Mouse (Mus musculus) erythroblast, adult 5-6 weeks (primary cell): Measurements from ENCODE around the gene Camk2d. TPM values are rescaled to one million over a fixed set of nuclear protein-coding genes. Genes with fewer than 3 reads are reported as not detected.

Source experiments
- ATAC-seq: replicated peaks from 2 replicates; pipeline ENCODE4 v1.8.0; 2016; ENCODE audit warnings: moderate number of reproducible peaks, mild to moderate bottlenecking, moderate TSS enrichment, inconsistent platforms; ENCODE audit not compliant: poor library complexity, low FRiP score, severe bottlenecking
- total RNA-seq, 2 experiments: library from RNA; stranded (forward) in 1 of 2; stranded (reverse) in 1 of 2; fragments of 150-400 nt in 1 of 2; fragments of 200-764, 138-1000 nt in 1 of 2; gene quantifications; 2 replicates each; pipeline versions ENCODE4 v1.2.3 to v1.2.4; 2015 to 2017; ENCODE audit warnings: low replicate concordance in 2 of 2

Camk2d gene
- total RNA-seq, 2 experiments from 2014 or later, result 1.9 to 11.7 TPM

- ATAC-seq, result no peak
These were observed 134.3 kb downstream of the Camk2d start for GRCm38 (mm10) chr3:126730411-126730810.

DNA sequence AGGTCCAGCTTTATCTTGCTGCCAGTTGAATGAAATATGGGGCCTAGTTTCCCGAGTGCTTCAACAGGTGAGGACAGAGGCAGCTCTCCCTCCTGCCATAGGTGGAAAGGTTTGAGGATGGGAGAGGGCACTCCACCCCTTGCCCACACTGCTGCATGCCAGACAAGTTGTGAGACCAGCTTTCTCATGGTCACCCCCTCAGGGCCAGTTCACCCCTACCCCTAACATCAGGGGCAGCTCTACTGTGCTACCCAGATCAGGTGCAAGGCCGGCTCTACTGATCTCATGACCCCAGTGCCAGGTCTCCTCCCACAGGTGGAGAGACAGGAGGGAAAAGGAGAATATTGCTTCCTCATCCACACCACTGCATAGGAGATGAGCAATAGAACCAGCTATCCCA is 136.2 kb downstream of the Camk2d start:
- ATAC-seq, result no peak

GRCm38 (mm10) chr3:126734533-126734932 is 138.4 kb downstream of the Camk2d start:
- ATAC-seq, result no peak

- no peak for ATAC-seq
These were observed 139.1 kb downstream of the Camk2d start for GRCm38 (mm10) chr3:126735211-126735610.

GRCm38 (mm10) chr3:126737128-126737527 is 141.0 kb downstream of the Camk2d start:
- no peak for ATAC-seq

DNA sequence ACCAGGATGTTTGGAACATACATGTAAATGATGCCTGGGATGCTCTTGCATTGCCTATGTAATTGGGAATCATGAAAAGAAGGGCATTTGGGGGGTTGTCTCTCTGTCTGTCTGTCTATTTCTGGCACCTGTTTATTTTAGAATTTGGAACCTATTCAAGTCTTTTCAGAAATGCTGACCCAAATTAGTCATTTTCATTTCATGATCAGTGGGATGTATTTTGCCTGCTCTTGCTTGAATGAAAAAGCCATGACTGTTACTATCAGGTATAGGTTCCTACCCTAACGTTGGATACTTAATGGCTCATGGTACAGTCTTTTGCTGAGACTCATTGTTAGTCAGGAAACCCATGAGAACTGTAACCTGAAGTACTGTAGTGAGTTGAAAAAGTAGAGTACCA is 144.0 kb downstream of the Camk2d start:
- ATAC-seq, result no peak

GRCm38 (mm10) chr3:126744432-126745133 is 148.5 kb downstream of the Camk2d start:
- no peak for ATAC-seq

DNA sequence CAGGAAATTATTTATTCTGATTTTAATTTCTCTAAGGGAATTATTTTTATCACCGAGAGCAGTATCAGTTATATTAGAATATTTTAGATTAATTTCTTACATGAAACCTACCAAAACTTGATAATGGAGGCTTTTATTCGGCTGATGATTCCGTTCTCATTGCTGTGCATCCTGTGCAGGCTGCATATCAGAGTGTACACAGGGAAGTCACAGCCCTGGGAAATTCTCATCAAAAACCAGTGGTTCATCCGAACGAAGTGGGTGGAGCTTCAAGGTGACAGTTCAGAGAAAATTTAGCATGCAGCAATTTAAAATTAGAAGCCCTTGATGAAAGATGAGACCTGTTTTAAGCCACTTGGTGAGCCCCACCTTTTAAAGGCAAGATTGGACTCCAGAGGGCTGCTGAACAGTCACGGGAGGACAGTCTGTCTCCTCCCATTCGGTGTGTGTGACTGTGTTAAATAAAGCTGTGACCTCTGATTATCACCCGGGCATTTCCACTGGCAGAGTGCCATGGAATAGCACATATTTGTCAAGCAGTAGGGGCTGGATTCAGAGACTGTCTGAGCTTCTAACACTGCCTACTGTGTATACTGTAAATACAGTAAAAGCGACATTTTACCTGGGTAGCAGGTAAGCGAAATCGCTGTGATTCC is 150.2 kb downstream of the Camk2d start:
- no peak for ATAC-seq

- no peak for ATAC-seq
These were observed 151.5 kb downstream of the Camk2d start for GRCm38 (mm10) chr3:126747628-126748027.

DNA sequence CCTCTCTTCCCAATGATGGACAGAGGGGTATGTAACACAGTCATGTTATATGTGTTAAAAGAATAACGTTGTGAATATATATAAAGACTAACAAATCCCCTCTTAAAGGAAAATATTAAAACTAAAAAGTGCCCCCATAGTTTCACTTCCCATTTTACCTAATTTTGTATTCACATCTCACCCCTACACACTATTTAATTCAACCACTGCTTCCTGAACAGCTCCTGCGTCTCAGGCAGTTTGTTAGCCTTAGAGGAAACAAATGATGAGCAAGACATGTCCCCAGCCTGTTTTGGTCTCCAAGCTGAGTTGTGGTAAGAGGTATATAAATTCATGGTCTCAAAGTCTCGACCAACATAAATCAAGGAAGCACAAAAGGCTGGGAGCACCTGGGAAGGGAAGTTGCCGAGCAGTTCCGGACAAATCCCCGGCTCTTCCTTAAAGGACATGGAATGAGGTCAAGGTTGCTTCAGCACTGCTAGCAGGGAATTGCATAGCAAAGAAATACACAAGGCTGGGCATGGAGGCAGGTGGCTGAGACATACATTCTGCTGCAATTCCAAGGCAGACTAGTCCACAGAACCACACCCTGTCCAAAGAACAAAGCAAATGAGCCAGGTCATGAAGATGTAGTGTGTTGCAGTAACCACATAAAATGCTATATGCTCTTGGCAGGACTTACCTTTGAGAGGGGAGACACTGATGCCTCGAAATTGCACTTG is 155.4 kb downstream of the Camk2d start:
- no peak for ATAC-seq

GRCm38 (mm10) chr3:126752978-126753377 is 156.9 kb downstream of the Camk2d start:
- no peak for ATAC-seq

- ATAC-seq, result no peak
These were observed 162.3 kb downstream of the Camk2d start for GRCm38 (mm10) chr3:126758398-126758797.

DNA sequence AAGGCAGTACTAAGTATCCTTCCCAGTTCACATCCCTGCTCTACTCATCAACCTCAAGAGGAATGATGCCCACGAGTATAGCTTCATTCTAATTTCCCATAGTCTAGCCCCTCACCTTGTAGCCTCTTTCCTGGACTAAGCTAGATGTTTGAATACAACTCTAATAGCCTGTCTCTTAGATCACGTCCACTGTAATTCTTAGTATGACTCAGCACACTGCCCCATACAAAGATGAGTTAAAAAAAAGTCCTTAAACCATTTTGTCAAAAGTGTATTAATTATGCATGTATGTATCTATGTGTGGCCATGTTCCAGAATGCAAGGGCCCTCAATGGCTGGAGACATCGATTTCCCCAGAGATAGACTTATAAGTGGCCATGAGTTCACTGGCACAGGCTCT is 164.5 kb downstream of the Camk2d start:
- ATAC-seq, result no peak

DNA sequence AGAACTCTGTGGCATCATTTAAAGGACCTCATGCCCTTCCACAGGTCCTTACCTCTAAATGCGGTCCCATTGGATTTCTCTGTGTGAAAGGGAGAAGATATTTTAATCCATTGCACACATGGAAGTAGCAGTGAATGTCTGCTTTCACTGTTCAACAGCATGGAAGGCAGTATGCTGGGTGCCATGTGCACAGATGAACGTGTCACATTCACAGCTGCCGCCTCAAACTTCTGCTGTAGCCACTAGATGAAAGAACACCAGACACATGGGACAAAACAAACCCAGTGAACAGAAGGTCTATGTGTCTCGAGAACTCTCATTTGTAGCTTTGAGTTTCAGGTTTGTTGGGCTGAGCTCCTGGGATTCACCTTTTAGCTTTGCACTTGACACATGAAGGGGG is 168.6 kb downstream of the Camk2d start:
- ATAC-seq, result no peak

DNA sequence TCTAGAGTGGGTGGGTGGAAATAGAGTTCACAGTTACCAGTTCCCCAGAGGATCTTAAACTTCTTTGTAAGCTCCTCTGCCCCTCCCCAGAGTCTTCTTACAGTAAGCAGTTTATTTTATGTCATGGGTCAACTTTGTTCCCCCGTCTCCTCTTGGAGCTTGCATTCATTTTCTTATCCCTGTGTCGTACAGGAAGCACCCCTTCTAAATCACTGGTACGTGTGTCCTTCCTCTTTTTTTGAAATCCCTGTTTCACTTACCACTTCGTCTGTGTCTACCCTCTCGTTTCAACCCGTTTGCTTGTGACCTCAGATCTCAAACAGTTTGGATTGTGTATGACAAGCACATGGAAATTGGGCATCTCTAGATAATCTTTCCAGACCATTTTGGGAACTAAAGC is 174.0 kb downstream of the Camk2d start:
- no peak for ATAC-seq

DNA sequence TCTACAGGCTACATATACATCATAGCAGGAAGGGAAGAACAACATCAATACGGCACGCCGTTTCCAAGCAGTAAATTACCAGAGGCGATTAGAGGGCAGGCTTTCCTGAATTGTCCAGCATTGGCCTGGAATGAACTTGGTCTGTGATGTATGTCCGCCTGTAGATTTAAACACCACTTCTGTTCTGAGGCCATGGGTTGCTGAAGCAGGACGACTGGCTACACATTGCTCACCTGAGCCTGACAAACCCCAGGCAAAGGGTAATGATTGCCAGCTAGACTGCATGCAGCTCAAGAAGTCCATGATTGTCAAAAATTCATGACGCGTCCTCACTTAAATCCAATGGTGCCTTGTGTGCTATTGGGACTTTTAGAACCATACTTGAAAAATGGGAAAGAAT is 174.9 kb downstream of the Camk2d start:
- no peak for ATAC-seq

GRCm38 (mm10) chr3:126771541-126771940 is 175.4 kb downstream of the Camk2d start:
- ATAC-seq, result peak; percentile 79

- no peak for ATAC-seq
These were observed 179.9 kb downstream of the Camk2d start for GRCm38 (mm10) chr3:126776001-126776400.

GRCm38 (mm10) chr3:126777101-126777500 is 181.0 kb downstream of the Camk2d start:
- no peak for ATAC-seq

GRCm38 (mm10) chr3:126777879-126778278 is 181.8 kb downstream of the Camk2d start:
- ATAC-seq, result no peak

- no peak for ATAC-seq
These were observed 184.0 kb downstream of the Camk2d start for GRCm38 (mm10) chr3:126780014-126780615.
